Mouse (Mus musculus) liver, adult 2 months (tissue): ENCODE results near the gene Pex11a. TPM values are rescaled to one million over a fixed set of nuclear protein-coding genes. Genes with fewer than 3 reads are reported as not detected.
"Not testable (repeated sequence)": the region's sequence is repeated elsewhere in the genome, so short reads cannot be mapped to it uniquely, and the experiment has no call there.

Source experiments
- DNase-seq: peaks from one replicate; pipeline ENCODE4 v3.0.0-alpha.2; 2011; ENCODE audit warnings: low read depth, low spot score; ENCODE audit errors: extremely low read depth
- H3K27ac ChIP-seq: fragments of 200-500 bp; replicated peaks from 2 replicates; pipeline ENCODE4 v1.5.1; 2012; ENCODE audit warnings: low read depth, mild to moderate bottlenecking, control low read depth, inconsistent platforms, low read length; ENCODE audit not compliant: insufficient read depth
- H3K27me3 ChIP-seq: fragments of 200-500 bp; 2 replicates; pipeline ENCODE4 v1.6.1; 2012; ENCODE audit warnings: mild to moderate bottlenecking, moderate library complexity, low read length, inconsistent platforms; ENCODE audit not compliant: control insufficient read depth, insufficient read depth
- H3K36me3 ChIP-seq: fragments of 200-500 bp; 2 replicates; pipeline ENCODE4 v1.6.1; 2012; ENCODE audit warnings: low read length, inconsistent platforms; ENCODE audit not compliant: control insufficient read depth, insufficient read depth
- H3K4me1 ChIP-seq: fragments of 200-500 bp; 2 replicates; pipeline ENCODE4 v1.6.1; 2011; ENCODE audit warnings: low read length; ENCODE audit not compliant: control insufficient read depth, insufficient read depth
- H3K4me3 ChIP-seq: fragments of 200-500 bp; 2 replicates; pipeline ENCODE4 v1.5.1; 2011; ENCODE audit warnings: low read depth, mild to moderate bottlenecking, control low read depth, low read length, moderate library complexity; ENCODE audit not compliant: insufficient read depth
- H3K79me2 ChIP-seq: fragments of 200-500 bp; 2 replicates; pipeline ENCODE4 v1.6.1; 2012; ENCODE audit warnings: inconsistent platforms, mild to moderate bottlenecking, low read length, moderate library complexity; ENCODE audit not compliant: control insufficient read depth, insufficient read depth
- H3K9ac ChIP-seq: fragments of 200-500 bp; 2 replicates; pipeline ENCODE4 v1.6.1; 2012; ENCODE audit warnings: low read depth, mild to moderate bottlenecking, control low read depth, inconsistent platforms, low read length
- CTCF ChIP-seq: fragments of 200-500 bp; IDR thresholded peaks from 2 replicates; pipeline ENCODE4 v1.5.1; 2011; ENCODE audit warnings: low read depth, low read length, control low read depth
- POLR2A ChIP-seq: fragments of 200-500 bp; IDR thresholded peaks from 2 replicates; pipeline ENCODE4 v1.6.1; 2011; ENCODE audit warnings: low read length, control low read depth; ENCODE audit not compliant: insufficient read depth; ENCODE audit errors: extremely low read depth
- WGBS: fragments of 180-500 bp; shearing (Covaris S2); methylation state at CpG from one replicate; pipeline ENCODE4 v1.1.7; 2018; 5-methylcytosine and 5-hydroxymethylcytosine counted together
- polyA plus RNA-seq: library from polyadenylated mRNA; depleted of rRNA; stranded (reverse); fragments of >200 nt; gene quantifications from 2 replicates; pipeline ENCODE4 v1.2.3, GENCODE M21; 2012; rRNA removed
- total RNA-seq: library from RNA; depleted of rRNA; stranded (reverse); fragments of >200 nt; gene quantifications from 2 replicates; pipeline ENCODE4 v1.2.3, GENCODE M21; 2014; rRNA removed

Pex11a gene
- total RNA-seq (17.2 and 18.1 TPM in 2 replicates), polyA plus RNA-seq (40.3 and 43.8 TPM in 2 replicates)

- TF ChIP-seq POLR2A (peak; percentile 81), CTCF (no peak)
- 3% methylated on average over 46 of the region's 46 CpGs for WGBS
- H3K9ac ChIP-seq, result peak within 1 kb of the TSS; percentile 93
- peak; percentile 82 for DNase-seq
- no peaks in the 10 kb centered on the region for H3K79me2 ChIP-seq
- peak within 1 kb of the TSS; percentile 94 for H3K4me3 ChIP-seq
- no peaks in the 10 kb centered on the region for H3K27me3 ChIP-seq
- peak within 1 kb of the TSS; percentile 88 for H3K27ac ChIP-seq
- no peaks in the 10 kb centered on the region for H3K4me1 ChIP-seq
- peaks cover 14% of the 10 kb centered on the region; the same call in 1 of the 2 replicates for H3K36me3 ChIP-seq
Observed at GRCm38 (mm10) chr7:79742659-79743536, at the start of gene Pex11a, which contains the start of gene Wdr93. TSS of gene Pex11a (minus strand) at chr7:79743131. TSS of gene Wdr93 (plus strand) at chr7:79743163.

GRCm38 (mm10) chr7:79789812-79790211 is 46.9 kb upstream of the Pex11a start:
- not testable (repeated sequence) for H3K27ac ChIP-seq, H3K36me3 ChIP-seq, H3K4me3 ChIP-seq, H3K4me1 ChIP-seq, H3K79me2 ChIP-seq, H3K27me3 ChIP-seq
- peak overlapping the region; percentile 16; the same call in 1 of the 2 replicates for H3K9ac ChIP-seq
- peak; percentile 75 for DNase-seq
- 27% methylated on average over 2 of the region's 2 CpGs for WGBS

- no peak overlapping the region for H3K4me3 ChIP-seq
- H3K4me1 ChIP-seq, result peaks cover 14% of the 10 kb centered on the region
- H3K36me3 ChIP-seq, result no peaks in the 10 kb centered on the region
- WGBS, result 19% methylated on average over 6 of the region's 6 CpGs
- peak; percentile 68 for DNase-seq
- TF ChIP-seq CTCF, result peak; percentile 66
- TF ChIP-seq POLR2A, result no peak
- no peaks in the 10 kb centered on the region for H3K27me3 ChIP-seq
- peak overlapping the region; percentile 19; the same call in 1 of the 2 replicates for H3K9ac ChIP-seq
- no peak overlapping the region for H3K27ac ChIP-seq
- no peaks in the 10 kb centered on the region for H3K79me2 ChIP-seq
Observed at GRCm38 (mm10) chr7:79786295-79786694, 43.4 kb upstream of the Pex11a start.

- H3K36me3 ChIP-seq, result no peaks in the 10 kb centered on the region
- H3K79me2 ChIP-seq, result no peaks in the 10 kb centered on the region
- H3K4me3 ChIP-seq, result no peak overlapping the region
- H3K27me3 ChIP-seq, result no peaks in the 10 kb centered on the region
- no peak overlapping the region; the same call in 1 of the 2 replicates for H3K9ac ChIP-seq
- no peak for TF ChIP-seq POLR2A
- TF ChIP-seq CTCF, result no peak
- DNase-seq, result peak; percentile 88
- H3K27ac ChIP-seq, result peak overlapping the region; percentile 93
- peaks cover 11% of the 10 kb centered on the region for H3K4me1 ChIP-seq
- 19% methylated on average over 2 of the region's 2 CpGs for WGBS
Observed at GRCm38 (mm10) chr7:79782516-79782855, 39.6 kb upstream of the Pex11a start.

- Histone ChIP-seq H3K79me2 (no peaks in the 10 kb centered on the region), H3K4me1 (peaks cover 11% of the 10 kb centered on the region), H3K27me3 (no peaks in the 10 kb centered on the region), H3K36me3 (no peaks in the 10 kb centered on the region), H3K27ac (peak overlapping the region; percentile 93), H3K9ac (peak overlapping the region; percentile 7; the same call in 1 of the 2 replicates), H3K4me3 (no peak overlapping the region)
- DNase-seq, result peak; percentile 99
- no peak for TF ChIP-seq POLR2A
- TF ChIP-seq CTCF, result no peak
- 24% methylated on average over 11 of the region's 11 CpGs for WGBS
Observed at GRCm38 (mm10) chr7:79781826-79782515, 39.0 kb upstream of the Pex11a start.
